Mouse (Mus musculus): ENCODE measurements at regions not wholly inside any gene's neighbourhood (a gene's known extent, or its start where the extent isn't known, plus 50 kb on each side); places are given as distances from the start of the nearest gene placed in this dataset.

DNA sequence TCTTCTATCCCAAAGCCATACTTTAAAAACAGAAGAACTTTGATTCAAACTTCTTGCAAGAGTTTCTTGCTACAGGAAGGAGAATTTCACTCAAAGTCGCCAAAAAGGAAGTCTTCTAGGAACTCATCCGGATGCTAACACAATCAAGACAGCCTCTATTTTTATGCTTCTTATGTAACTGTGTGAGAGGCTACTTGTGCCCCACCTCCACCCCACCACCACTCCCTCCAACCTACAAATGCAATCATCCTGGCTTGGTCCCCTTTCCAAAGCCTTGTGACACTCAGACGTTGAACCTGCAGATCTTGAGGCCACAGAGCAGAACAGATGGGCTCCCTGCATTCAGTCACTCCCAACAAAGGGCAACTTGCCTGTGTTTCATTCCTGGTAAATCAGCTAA, 77.1 kb upstream of the Gm47985 start:
- DNase-seq (ENCODE audit: low read depth) = no peak
- TF ChIP-seq CTCF (IDR thresholded peaks at IDR 0.05; ENCODE audit: borderline replicate concordance, extremely low read depth, insufficient read depth, insufficient read length) (no peak), POLR2A (IDR thresholded peaks at IDR 0.05; ENCODE audit: borderline replicate concordance, extremely low read depth, insufficient read depth, insufficient read length, poor library complexity, severe bottlenecking) (no peak)

DNA sequence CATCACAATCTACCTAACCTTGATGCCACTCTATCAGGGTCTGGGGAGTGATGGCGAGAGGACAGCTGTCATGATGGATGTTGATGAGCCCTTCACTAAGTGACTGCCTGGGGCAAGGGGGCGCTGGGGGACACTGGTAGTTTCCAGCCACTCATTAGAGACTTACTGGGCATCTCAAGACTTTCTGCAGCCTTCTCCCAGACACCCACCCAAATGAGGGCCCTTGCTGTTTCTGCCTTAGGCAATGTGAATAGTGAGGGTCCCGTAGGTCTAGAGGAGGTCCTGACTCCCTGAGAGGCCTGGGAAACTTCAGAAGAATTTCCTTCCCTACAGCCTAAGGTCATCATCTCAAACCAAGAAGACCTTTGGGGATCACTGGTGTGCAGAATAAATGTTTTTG, 74.9 kb upstream of the Gm47985 start:
- no peak for DNase-seq (ENCODE audit: low read depth)
- no peak for TF ChIP-seq POLR2A (IDR thresholded peaks at IDR 0.05; ENCODE audit: borderline replicate concordance, extremely low read depth, insufficient read depth, insufficient read length, poor library complexity, severe bottlenecking)
- TF ChIP-seq CTCF (IDR thresholded peaks at IDR 0.05; ENCODE audit: borderline replicate concordance, extremely low read depth, insufficient read depth, insufficient read length) = no peak

DNA sequence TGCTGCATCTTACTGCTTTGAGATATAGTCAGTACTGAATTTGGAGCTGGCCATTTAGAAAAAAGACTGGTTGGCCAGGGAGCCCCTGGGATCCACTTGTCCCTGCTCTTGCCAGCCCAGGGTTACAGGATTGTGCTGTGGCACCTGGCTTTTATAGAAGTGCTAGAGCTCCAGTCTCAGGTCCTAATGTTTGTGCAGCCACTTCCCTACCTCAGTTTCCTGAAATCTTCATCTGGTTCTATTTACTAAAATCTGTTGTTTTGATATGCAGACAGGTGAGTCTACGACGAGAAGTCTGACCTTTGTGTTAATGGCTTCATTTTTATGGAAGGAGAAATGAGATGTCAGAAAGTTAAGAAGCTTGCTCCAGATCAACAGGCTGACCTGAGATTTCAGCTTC, 73.0 kb upstream of the Gm47985 start:
- TF ChIP-seq POLR2A (IDR thresholded peaks at IDR 0.05; ENCODE audit: borderline replicate concordance, extremely low read depth, insufficient read depth, insufficient read length, poor library complexity, severe bottlenecking) (no peak), CTCF (IDR thresholded peaks at IDR 0.05; ENCODE audit: borderline replicate concordance, extremely low read depth, insufficient read depth, insufficient read length) (no peak)
- DNase-seq (ENCODE audit: low read depth) = no peak

DNA sequence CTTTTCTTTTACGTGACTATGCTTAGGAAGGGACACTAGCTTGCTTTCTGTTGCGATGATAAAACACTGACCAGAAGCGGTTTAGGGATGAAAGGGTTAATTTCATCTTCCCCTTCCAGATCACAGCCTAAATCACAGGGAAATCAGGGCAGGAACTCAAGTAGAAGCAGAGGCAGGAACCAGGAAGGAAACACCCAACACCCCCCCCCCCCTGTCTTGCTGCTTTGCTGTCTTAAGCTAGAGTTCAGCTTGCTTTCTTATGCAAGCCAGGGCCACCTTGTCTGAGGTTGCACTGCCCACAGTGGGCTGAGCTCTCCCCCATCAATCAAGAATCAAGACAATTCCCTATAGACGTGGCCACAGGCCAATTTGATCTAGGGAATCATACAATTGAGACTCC, 71.9 kb upstream of the Gm47985 start:
- TF ChIP-seq POLR2A (IDR thresholded peaks at IDR 0.05; ENCODE audit: borderline replicate concordance, extremely low read depth, insufficient read depth, insufficient read length, poor library complexity, severe bottlenecking) (no peak), CTCF (IDR thresholded peaks at IDR 0.05; ENCODE audit: borderline replicate concordance, extremely low read depth, insufficient read depth, insufficient read length) (no peak)
- no peak for DNase-seq (ENCODE audit: low read depth)

DNA sequence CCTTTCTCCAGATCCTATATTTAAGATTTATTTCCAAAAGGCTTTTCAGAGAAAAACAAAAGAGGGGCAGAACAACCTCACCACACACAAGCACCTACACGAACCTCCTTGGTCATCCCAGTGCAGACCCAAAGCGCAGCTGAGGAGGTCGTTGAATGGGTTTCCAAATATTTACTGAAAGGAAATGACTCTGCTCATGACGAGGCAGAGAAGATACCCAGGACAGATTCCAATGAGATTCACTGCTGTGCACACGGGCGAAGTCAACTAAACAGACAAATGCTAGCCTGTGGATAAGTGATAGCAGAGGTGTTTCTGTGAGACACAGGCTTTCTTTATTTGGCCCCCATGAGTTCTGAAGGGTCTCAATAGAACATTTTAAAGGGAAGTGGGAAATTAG, 70.7 kb upstream of the Gm47985 start:
- no peak for DNase-seq (ENCODE audit: low read depth)

DNA sequence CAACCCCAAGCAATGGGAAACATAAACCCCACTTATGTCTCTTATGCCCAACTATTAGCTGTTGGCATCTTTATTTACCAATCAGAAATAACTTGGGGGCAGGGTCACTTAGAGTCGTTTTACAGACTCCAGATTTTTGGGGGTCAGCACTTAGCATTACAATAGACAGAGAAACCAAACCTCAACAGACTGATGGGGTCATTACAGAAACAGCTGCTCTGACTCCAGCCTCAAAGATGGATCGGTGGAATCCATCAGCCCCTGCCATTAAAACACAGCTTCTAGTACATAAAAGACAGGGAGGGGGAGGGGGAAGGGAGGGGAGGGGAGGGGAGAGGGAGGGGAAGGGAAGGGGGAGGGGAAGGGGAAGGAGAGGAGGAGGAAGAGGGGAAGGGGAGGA, 69.9 kb upstream of the Gm47985 start:
- TF ChIP-seq POLR2A (IDR thresholded peaks at IDR 0.05; ENCODE audit: borderline replicate concordance, extremely low read depth, insufficient read depth, insufficient read length, poor library complexity, severe bottlenecking) (no peak), CTCF (IDR thresholded peaks at IDR 0.05; ENCODE audit: borderline replicate concordance, extremely low read depth, insufficient read depth, insufficient read length) (no peak)
- no peak for DNase-seq (ENCODE audit: low read depth)

More for the DNA sequence above, 70.7 kb upstream of the Gm47985 start:
- no peak for TF ChIP-seq CTCF (IDR thresholded peaks at IDR 0.05; ENCODE audit: borderline replicate concordance, extremely low read depth, insufficient read depth, insufficient read length)
- TF ChIP-seq POLR2A (IDR thresholded peaks at IDR 0.05; ENCODE audit: borderline replicate concordance, extremely low read depth, insufficient read depth, insufficient read length, poor library complexity, severe bottlenecking) = no peak

DNA sequence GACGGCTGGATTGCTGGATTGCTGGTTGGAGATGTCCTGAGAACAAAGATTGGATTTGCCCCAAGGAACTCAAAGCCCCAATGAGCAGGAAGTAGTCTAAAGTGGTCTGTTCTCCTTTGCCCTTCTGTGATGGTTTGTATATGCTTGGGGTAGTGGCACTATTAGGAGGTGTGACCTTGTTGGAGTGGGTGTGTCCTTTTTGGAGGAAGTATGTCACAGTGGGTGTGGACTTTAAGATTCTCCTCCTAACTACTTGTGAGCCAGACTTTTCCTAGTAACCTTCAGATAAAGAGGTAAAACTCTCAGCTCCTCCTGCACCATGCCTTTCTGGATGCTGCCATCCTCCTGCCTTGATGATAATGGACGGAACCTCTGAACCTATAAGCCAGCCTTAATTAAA, 69.1 kb upstream of the Gm47985 start:
- TF ChIP-seq POLR2A (IDR thresholded peaks at IDR 0.05; ENCODE audit: borderline replicate concordance, extremely low read depth, insufficient read depth, insufficient read length, poor library complexity, severe bottlenecking) = no peak
- no peak for TF ChIP-seq CTCF (IDR thresholded peaks at IDR 0.05; ENCODE audit: borderline replicate concordance, extremely low read depth, insufficient read depth, insufficient read length)
- no peak for DNase-seq (ENCODE audit: low read depth)

DNA sequence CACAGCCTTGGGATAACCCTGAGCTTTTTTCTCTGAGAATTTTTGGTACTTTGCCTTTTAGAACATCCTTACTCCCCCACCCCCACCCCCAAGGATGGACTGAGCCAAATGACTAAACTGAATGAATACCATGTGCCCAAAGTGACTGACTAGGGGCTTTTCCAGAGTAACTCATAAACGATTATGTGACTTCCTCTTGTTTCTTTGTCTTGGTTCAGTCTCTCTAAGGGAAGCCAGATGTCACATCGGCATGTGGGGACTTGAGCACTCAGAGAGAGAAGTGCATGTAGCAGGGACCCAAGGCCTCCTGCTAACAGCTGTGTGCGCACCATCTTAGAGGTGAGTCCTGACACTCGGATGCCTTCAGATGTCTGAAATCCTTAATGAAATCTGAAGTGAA, 63.8 kb upstream of the Gm47985 start:
- no peak for TF ChIP-seq POLR2A (IDR thresholded peaks at IDR 0.05; ENCODE audit: borderline replicate concordance, extremely low read depth, insufficient read depth, insufficient read length, poor library complexity, severe bottlenecking)
- no peak for TF ChIP-seq CTCF (IDR thresholded peaks at IDR 0.05; ENCODE audit: borderline replicate concordance, extremely low read depth, insufficient read depth, insufficient read length)

DNA sequence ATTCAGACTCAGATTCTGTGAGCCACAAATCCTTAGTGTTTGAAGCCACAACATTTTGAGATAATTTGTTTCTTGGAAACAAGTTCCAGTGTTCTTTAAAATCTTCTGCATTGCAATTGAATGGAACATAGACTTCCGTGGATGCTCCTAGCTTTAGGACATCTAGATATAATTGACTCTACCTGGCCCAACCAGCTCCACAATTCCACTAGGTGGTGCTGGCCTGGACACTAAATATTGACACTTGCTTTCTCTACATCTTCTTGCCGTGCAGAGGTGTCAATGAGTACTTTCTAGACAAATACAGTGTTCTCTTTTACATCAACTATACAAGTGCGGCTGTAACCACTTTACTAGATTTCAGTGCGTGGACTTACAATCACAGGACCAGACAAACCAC, 63.4 kb upstream of the Gm47985 start:
- no peak for DNase-seq (ENCODE audit: low read depth)
- TF ChIP-seq POLR2A (IDR thresholded peaks at IDR 0.05; ENCODE audit: borderline replicate concordance, extremely low read depth, insufficient read depth, insufficient read length, poor library complexity, severe bottlenecking) (no peak), CTCF (IDR thresholded peaks at IDR 0.05; ENCODE audit: borderline replicate concordance, extremely low read depth, insufficient read depth, insufficient read length) (peak; percentile 4; the same call in 1 of the 2 replicates)

More for the DNA sequence above, 63.8 kb upstream of the Gm47985 start:
- DNase-seq (ENCODE audit: low read depth) = no peak

DNA sequence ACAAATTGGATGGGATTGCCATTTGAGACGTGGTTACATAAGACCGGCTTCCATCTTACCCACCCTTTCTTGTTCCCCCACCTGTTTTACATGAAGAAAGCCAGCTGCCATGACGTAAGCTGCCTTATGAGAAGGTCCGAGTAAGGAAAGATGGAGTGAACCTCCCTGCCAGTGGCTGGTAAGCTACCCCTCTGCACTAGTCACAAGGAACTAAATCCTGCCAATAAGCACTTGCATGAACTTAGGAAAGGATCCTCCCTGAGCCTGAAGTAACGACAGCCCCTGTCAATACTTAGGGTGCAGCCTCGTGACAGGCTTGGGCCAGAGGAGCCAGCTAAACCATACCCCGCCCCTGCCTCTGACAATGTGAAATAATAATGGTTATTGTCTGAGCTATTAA, 62.8 kb upstream of the Gm47985 start:
- no peak for DNase-seq (ENCODE audit: low read depth)
- TF ChIP-seq CTCF (IDR thresholded peaks at IDR 0.05; ENCODE audit: borderline replicate concordance, extremely low read depth, insufficient read depth, insufficient read length) (no peak), POLR2A (IDR thresholded peaks at IDR 0.05; ENCODE audit: borderline replicate concordance, extremely low read depth, insufficient read depth, insufficient read length, poor library complexity, severe bottlenecking) (no peak)

DNA sequence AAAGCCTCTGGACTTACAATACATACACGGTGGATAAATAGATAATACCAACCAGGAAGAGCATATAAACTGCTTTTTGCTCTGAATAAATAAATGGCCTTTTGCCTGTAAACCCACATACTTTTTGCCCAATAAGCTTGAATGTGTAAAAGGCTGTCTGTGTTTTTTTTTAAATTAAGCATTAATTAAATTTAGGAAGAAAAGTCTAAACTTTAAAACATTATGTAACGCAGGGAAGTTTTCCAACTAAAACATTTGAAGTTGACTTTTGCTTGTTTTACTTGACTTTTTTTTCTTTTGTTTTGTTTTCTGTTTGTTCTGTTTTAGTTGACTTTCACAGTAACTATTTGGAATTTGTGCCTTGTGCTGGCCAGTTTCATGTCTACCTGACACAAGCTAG, 60.7 kb upstream of the Gm47985 start:
- TF ChIP-seq CTCF (IDR thresholded peaks at IDR 0.05; ENCODE audit: borderline replicate concordance, extremely low read depth, insufficient read depth, insufficient read length) = no peak
- no peak for TF ChIP-seq POLR2A (IDR thresholded peaks at IDR 0.05; ENCODE audit: borderline replicate concordance, extremely low read depth, insufficient read depth, insufficient read length, poor library complexity, severe bottlenecking)
- no peak for DNase-seq (ENCODE audit: low read depth)

DNA sequence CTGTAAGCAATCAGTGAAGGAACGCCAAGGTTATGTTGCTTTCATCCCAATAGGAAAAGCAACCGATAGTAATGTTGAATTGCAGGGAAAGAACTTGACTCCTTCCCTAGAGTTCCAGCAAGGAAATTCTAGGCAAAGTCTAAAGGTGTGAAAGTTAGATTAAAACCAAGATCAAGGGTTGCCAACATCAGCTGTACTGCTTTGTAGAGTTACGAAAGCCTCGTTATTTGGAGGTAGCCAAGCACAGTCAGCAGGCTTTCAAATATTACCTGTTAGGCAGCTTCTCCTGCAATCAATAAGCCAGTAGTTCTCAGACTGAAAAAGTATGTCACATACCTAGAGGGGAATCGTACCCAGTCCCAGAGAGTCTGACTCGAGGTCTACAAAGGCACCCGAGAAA, 58.4 kb upstream of the Gm47985 start:
- DNase-seq (ENCODE audit: low read depth) = no peak
- TF ChIP-seq CTCF (IDR thresholded peaks at IDR 0.05; ENCODE audit: borderline replicate concordance, extremely low read depth, insufficient read depth, insufficient read length) (no peak), POLR2A (IDR thresholded peaks at IDR 0.05; ENCODE audit: borderline replicate concordance, extremely low read depth, insufficient read depth, insufficient read length, poor library complexity, severe bottlenecking) (no peak)
